Mouse (Mus musculus) retina, postnatal 1 day (tissue): ENCODE measurements around the gene Ptafr.
"Not testable (repeated sequence)": the region's sequence is repeated elsewhere in the genome, so short reads cannot be mapped to it uniquely, and the experiment has no call there.

ENCODE experiments used
- DNase-seq: peaks from one replicate; pipeline ENCODE4 v3.0.0-alpha.2; 2012

Ptafr gene

GRCm38 (mm10) chr4:132563261-132563660 is 606 bp upstream of the Ptafr start:
- no peak for DNase-seq

- DNase-seq, result peak; percentile 15
These were observed 1.4 kb downstream of the Ptafr start for GRCm38 (mm10) chr4:132565089-132565747.

GRCm38 (mm10) chr4:132567361-132567779 is 3.5 kb downstream of the Ptafr start:
- peak; percentile 6 for DNase-seq

- no peak for DNase-seq
These were observed 5.2 kb downstream of the Ptafr start for GRCm38 (mm10) chr4:132569115-132569514.

- DNase-seq, result no peak
These were observed 7.3 kb downstream of the Ptafr start for GRCm38 (mm10) chr4:132571190-132571589.

GRCm38 (mm10) chr4:132573327-132573726 is 9.5 kb downstream of the Ptafr start:
- peak; percentile 27 for DNase-seq

GRCm38 (mm10) chr4:132574809-132575347 is 11.0 kb downstream of the Ptafr start:
- no peak for DNase-seq

GRCm38 (mm10) chr4:132583781-132584180 is 19.9 kb downstream of the Ptafr start:
- DNase-seq, result no peak

- DNase-seq, result no peak
These were observed 21.1 kb downstream of the Ptafr start for GRCm38 (mm10) chr4:132584975-132585374.

GRCm38 (mm10) chr4:132586282-132586681 is 22.4 kb downstream of the Ptafr start:
- no peak for DNase-seq

GRCm38 (mm10) chr4:132588512-132588911 is 24.6 kb downstream of the Ptafr start:
- no peak for DNase-seq

GRCm38 (mm10) chr4:132590642-132591041 is 26.8 kb downstream of the Ptafr start:
- DNase-seq, result no peak

GRCm38 (mm10) chr4:132592958-132593357 is 29.1 kb downstream of the Ptafr start:
- no peak for DNase-seq

GRCm38 (mm10) chr4:132594191-132594590 is 30.3 kb downstream of the Ptafr start:
- DNase-seq, result no peak

- DNase-seq, result no peak
These were observed 35.0 kb downstream of the Ptafr start for GRCm38 (mm10) chr4:132598861-132599260.

GRCm38 (mm10) chr4:132599764-132600163 is 35.9 kb downstream of the Ptafr start:
- DNase-seq, result no peak

- DNase-seq, result no peak
These were observed 36.6 kb downstream of the Ptafr start for GRCm38 (mm10) chr4:132600465-132600864.

GRCm38 (mm10) chr4:132601242-132601641 is 37.4 kb downstream of the Ptafr start:
- not testable (repeated sequence) for DNase-seq

GRCm38 (mm10) chr4:132603468-132603867 is 39.6 kb downstream of the Ptafr start:
- DNase-seq, result no peak

GRCm38 (mm10) chr4:132605816-132606215 is 41.9 kb downstream of the Ptafr start:
- DNase-seq, result no peak

- peak; percentile 3 for DNase-seq
These were observed 44.3 kb downstream of the Ptafr start for GRCm38 (mm10) chr4:132608147-132608546.

GRCm38 (mm10) chr4:132610301-132610984 is 46.6 kb downstream of the Ptafr start:
- DNase-seq, result no peak

GRCm38 (mm10) chr4:132611320-132611719 is 47.5 kb downstream of the Ptafr start:
- DNase-seq, result no peak

GRCm38 (mm10) chr4:132617873-132618272 is 54.0 kb downstream of the Ptafr start:
- DNase-seq, result no peak
